Mouse (Mus musculus) stomach, adult 2 months (tissue): Measurements from ENCODE around the gene Rnf2. TPM values are rescaled to one million over a fixed set of nuclear protein-coding genes. Genes with fewer than 3 reads are reported as not detected.

ENCODE experiments used
- polyA plus RNA-seq: library from polyadenylated mRNA; depleted of rRNA; stranded (reverse); fragments of >200 nt; gene quantifications from 2 replicates; pipeline ENCODE4 v1.2.3, GENCODE M21; 2012; rRNA removed

The Rnf2 gene
- polyA plus RNA-seq, result 0.84 and 1.00 TPM in 2 replicates

GRCm38 (mm10) chr1:151500531-151501361 is at the start of gene Rnf2:
TSS of gene Rnf2 (minus strand) at chr1:151500955.

DNA sequence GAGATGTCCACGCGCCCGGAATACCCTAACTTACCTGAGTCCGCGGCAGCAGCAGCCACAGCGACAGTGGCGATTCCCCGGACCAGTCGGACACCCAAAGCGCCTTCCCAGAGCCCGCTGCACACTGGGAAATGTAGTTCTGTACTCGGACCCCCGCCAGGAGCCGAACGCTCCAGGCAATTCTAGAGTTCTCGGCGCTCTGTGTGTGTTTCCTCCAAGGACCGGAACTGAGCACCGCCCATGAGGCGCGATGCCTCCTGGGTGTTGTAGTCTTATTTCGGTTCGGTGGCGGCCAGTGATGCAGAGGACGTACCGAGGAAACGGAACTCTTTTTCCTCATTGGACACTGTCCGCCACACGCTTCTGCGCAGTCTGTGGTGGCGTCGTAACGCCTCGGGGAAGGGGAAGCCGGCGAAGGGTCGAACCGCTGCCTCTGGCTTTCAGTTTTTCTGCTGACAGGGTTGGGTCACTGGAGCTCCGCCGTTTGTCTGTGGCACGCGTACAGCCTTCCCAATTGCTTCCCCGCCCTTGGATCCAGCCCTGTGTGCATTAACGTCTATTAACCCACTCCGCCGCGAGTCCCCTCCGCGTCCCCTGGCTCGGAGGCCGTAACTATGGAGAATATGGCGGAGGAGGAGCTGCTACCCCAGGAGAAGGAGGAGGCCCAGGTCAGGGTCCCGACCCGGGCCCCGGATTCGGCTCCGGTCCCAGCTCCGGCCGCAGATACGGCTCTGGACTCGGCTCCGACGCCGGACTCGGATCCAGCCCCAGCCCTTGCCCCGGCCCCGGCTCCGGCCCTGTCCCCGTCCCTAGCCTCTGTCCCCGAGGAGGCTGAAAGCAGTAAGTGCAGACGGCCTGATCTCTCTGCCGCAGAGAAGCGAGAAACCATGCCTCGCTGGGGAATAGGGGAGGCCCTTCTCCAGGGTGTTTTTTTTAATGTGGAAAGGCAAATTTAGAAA is 72.2 kb downstream of the Rnf2 start, which contains the start of the genes Swt1 and Trmt1l:
Gene Swt1, minus strand, starts transcription at position 193 of the 959 bp plus-strand sequence.
Gene Trmt1l, plus strand, starts transcription at position 280 of the 959 bp plus-strand sequence.

Other genes with a start within 250 kb of the Rnf2 start
- 17.0 and 17.6 TPM in 2 replicates for gene Ivns1abp, start 156.5 kb downstream of the Rnf2 start, polyA plus RNA-seq
- gene Swt1, start 72.5 kb downstream of the Rnf2 start, polyA plus RNA-seq, result 0.98 and 1.5 TPM in 2 replicates
- 3.5 and 5.2 TPM in 2 replicates for gene Trmt1l, start 72.4 kb downstream of the Rnf2 start, polyA plus RNA-seq
- gene Fam129a, start 70.2 kb upstream of the Rnf2 start, polyA plus RNA-seq, result 4.1 and 6.7 TPM in 2 replicates